Mouse (Mus musculus) embryonic fibroblast, embryonic 13.5 days (primary cell): ENCODE measurements at regions not wholly inside any gene's neighbourhood (a gene's known extent, or its start where the extent isn't known, plus 50 kb on each side); places are given as distances from the start of the nearest gene placed in this dataset.

Source experiments
- CTCF ChIP-seq: IDR thresholded peaks from 2 replicates; pipeline ENCODE4 v1.5.1; 2011; ENCODE audit warnings: mild to moderate bottlenecking, control low read depth, low read length, moderate library complexity, borderline replicate concordance; ENCODE audit not compliant: insufficient read depth
- POLR2A ChIP-seq: IDR thresholded peaks from 2 replicates; pipeline ENCODE4 v1.6.1; 2011; ENCODE audit warnings: low read depth, mild to moderate bottlenecking, control low read depth, low read length, moderate library complexity

GRCm38 (mm10) chr1:151112390-151112789 lies 69.9 kb upstream of the Gm47985 start:
- TF ChIP-seq CTCF = no peak
- TF ChIP-seq POLR2A = no peak
